ENCODE assay signal across 10 mouse cellular contexts in genomic region chr8:47241421-47242078, GRCm38 (mm10).
A peak's percentile ranks its signal among the peaks of the same experiment; 100 is the strongest.
DNase-seq lines count a peak whose midpoint lies in the region; ATAC-seq and TF ChIP-seq lines count a peak whose summit lies in the region.
"Had no signal": no experiment of that assay in that cellular context is flagged by ENCODE, and none has a peak within 500 bp of the region (broad histone marks: within the 10 kb centered on the region; RNA-seq: fewer than 3 reads in every experiment).

No protein-coding gene starts in this region.

- H3K4me3 ChIP-seq in heart, embryonic 10.5 days, result no peak overlapping the region
- peak overlapping the region; percentile 35 for H3K4me3 ChIP-seq in forebrain, postnatal 0 days (ENCODE audit: low read depth, low read length)
- H3K4me3 ChIP-seq in midbrain, embryonic 12.5 days, result peak overlapping the region; percentile 30
- H3K4me3 ChIP-seq: liver, embryonic 13.5 days had no signal

- no peaks in the 10 kb centered on the region for H3K36me3 ChIP-seq in heart, embryonic 10.5 days
- H3K36me3 ChIP-seq in forebrain, postnatal 0 days (ENCODE audit: insufficient read depth), result no peaks in the 10 kb centered on the region
- H3K36me3 ChIP-seq in midbrain, embryonic 12.5 days, result no peaks in the 10 kb centered on the region
- H3K36me3 ChIP-seq: liver, embryonic 13.5 days had no signal

- ATAC-seq in forebrain, postnatal 0 days, result no peak
- no peak for ATAC-seq in midbrain, embryonic 12.5 days (ENCODE audit: low FRiP score, low read depth)

- no peaks in the 10 kb centered on the region for H3K27me3 ChIP-seq in heart, embryonic 10.5 days (ENCODE audit: insufficient read depth, poor library complexity, severe bottlenecking)
- no peaks in the 10 kb centered on the region for H3K27me3 ChIP-seq in forebrain, postnatal 0 days (ENCODE audit: insufficient read depth, low read length)
- no peaks in the 10 kb centered on the region for H3K27me3 ChIP-seq in midbrain, embryonic 12.5 days
- H3K27me3 ChIP-seq: liver, embryonic 13.5 days had no signal

- no peak for TF ChIP-seq CTCF in forebrain, postnatal 0 days (IDR thresholded peaks at IDR 0.05; ENCODE audit: low read depth)

- peak overlapping the region; percentile 58 for H3K4me2 ChIP-seq in forebrain, postnatal 0 days (ENCODE audit: low read depth)
- H3K4me2 ChIP-seq in midbrain, embryonic 12.5 days (replicated peaks), result peak overlapping the region; percentile 57
- H3K4me2 ChIP-seq: liver, embryonic 13.5 days had no signal

- H3K9ac ChIP-seq in forebrain, postnatal 0 days, result peak overlapping the region; percentile 45
- H3K9ac ChIP-seq in midbrain, embryonic 12.5 days (replicated peaks), result peak overlapping the region; percentile 46
- H3K9ac ChIP-seq: liver, embryonic 13.5 days had no signal

- WGBS in heart, embryonic 10.5 days, result 81% methylated on average over 13 of the region's 13 CpGs
- 11% methylated on average over 13 of the region's 13 CpGs for WGBS in forebrain, postnatal 0 days
- 24% methylated on average over 13 of the region's 13 CpGs for WGBS in midbrain, embryonic 12.5 days

- H3K4me1 ChIP-seq in heart, embryonic 10.5 days, result peaks cover 47% of the 10 kb centered on the region
- peaks cover 36% of the 10 kb centered on the region for H3K4me1 ChIP-seq in forebrain, postnatal 0 days (ENCODE audit: insufficient read depth)
- H3K4me1 ChIP-seq in midbrain, embryonic 12.5 days, result peaks cover 77% of the 10 kb centered on the region
- H3K4me1 ChIP-seq: liver, embryonic 13.5 days had no signal

- no peaks in the 10 kb centered on the region for H3K9me3 ChIP-seq in heart, embryonic 10.5 days
- no peaks in the 10 kb centered on the region for H3K9me3 ChIP-seq in forebrain, postnatal 0 days (ENCODE audit: low read length)
- H3K9me3 ChIP-seq in midbrain, embryonic 12.5 days, result no peaks in the 10 kb centered on the region
- H3K9me3 ChIP-seq: liver, embryonic 13.5 days had no signal

- DNase-seq in heart, embryonic 10.5 days (ENCODE audit: low spot score), result no peak
- DNase-seq in heart, postnatal 4 days, result no peak
- peak; percentile 24 for DNase-seq in brain, adult 2 months (ENCODE audit: low read depth, low spot score)
- peak; percentile 23 for DNase-seq in forebrain, postnatal 0 days
- DNase-seq in right cerebral cortex, postnatal 4 days, result no peak
- DNase-seq in embryo, embryonic 11 days, result no peak
- DNase-seq in layer of hippocampus, adult 18-20 months (ENCODE audit: low spot score in 2 of 2), result no peak
- DNase-seq: heart, postnatal 14 days; liver, embryonic 13.5 days had no signal

- H3K27ac ChIP-seq in heart, embryonic 10.5 days, result peak overlapping the region; percentile 42; the same call in 1 of the 2 replicates
- H3K27ac ChIP-seq in forebrain, postnatal 0 days (ENCODE audit: low read depth, low read length), result peak overlapping the region; percentile 79
- H3K27ac ChIP-seq in midbrain, embryonic 12.5 days (replicated peaks), result peak overlapping the region; percentile 91
- H3K27ac ChIP-seq: liver, embryonic 13.5 days had no signal

Comparison
In these comparisons a context has a peak if more than half of its experiments do, and no peak if none do; other contexts are left out.
1. DNase-seq: peak in brain, adult 2 months (single experiment) and forebrain, postnatal 0 days (single experiment); none in heart, embryonic 10.5 days (single experiment), heart, postnatal 4 days (single experiment), right cerebral cortex, postnatal 4 days (single experiment), embryo, embryonic 11 days (single experiment) and layer of hippocampus, adult 18-20 months (0 of 2).
2. Peak in every context shown above with its lines, with median percentiles within 50 percentile points of each other: H3K27ac ChIP-seq.